Mouse (Mus musculus) A20 (cell line): ENCODE measurements around the gene Lrrc74a.
A peak's percentile ranks its signal among the peaks of the same experiment; 100 is the strongest.

Experiments
- DNase-seq: peaks from one replicate; pipeline ENCODE4 v3.0.0-alpha.2; 2011; ENCODE audit warnings: low read depth, low spot score

Gene Lrrc74a

GRCm38 (mm10) chr12:86804308-86804700, 70.1 kb downstream of the Lrrc74a start:
- no peak for DNase-seq

DNA sequence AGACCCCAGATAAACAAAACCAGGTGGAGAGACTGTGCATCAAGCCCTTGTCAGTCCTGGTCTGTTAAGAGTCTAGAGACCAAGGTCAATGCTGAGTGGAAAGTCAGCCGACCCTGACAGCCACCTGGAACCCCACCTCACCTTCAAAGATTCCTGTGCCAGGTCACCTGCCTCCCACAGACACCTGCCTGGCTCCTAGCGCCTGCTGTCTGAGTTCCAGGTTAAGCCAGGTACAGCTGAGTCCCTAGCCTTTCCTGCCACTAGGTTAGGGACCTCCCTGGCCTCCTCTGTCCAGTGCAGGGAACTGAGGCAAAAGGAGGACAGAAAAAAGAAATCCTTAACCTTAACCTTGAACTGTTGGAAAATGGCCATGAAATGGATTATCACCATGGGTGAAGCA, 70.7 kb downstream of the Lrrc74a start:
- DNase-seq = no peak

DNA sequence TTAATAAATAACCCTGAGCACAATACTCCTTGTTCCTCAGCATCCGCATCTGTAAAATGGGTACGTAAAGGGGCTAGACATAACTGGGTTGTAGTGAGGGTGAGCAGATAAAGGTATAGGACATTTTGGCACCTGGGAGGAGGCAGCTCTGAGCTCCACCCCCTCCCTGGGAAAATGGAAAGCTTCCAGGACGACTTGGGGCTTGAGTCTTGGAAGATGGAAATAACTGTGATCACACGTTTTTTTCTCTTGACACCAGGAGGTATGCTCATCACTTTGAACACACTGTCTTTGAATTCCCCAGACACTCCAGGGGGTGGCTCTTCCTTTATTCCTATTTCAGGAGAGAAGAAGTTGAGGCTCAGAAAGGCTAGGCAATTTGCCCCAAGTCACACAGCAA, 71.1 kb downstream of the Lrrc74a start:
- no peak for DNase-seq

DNA sequence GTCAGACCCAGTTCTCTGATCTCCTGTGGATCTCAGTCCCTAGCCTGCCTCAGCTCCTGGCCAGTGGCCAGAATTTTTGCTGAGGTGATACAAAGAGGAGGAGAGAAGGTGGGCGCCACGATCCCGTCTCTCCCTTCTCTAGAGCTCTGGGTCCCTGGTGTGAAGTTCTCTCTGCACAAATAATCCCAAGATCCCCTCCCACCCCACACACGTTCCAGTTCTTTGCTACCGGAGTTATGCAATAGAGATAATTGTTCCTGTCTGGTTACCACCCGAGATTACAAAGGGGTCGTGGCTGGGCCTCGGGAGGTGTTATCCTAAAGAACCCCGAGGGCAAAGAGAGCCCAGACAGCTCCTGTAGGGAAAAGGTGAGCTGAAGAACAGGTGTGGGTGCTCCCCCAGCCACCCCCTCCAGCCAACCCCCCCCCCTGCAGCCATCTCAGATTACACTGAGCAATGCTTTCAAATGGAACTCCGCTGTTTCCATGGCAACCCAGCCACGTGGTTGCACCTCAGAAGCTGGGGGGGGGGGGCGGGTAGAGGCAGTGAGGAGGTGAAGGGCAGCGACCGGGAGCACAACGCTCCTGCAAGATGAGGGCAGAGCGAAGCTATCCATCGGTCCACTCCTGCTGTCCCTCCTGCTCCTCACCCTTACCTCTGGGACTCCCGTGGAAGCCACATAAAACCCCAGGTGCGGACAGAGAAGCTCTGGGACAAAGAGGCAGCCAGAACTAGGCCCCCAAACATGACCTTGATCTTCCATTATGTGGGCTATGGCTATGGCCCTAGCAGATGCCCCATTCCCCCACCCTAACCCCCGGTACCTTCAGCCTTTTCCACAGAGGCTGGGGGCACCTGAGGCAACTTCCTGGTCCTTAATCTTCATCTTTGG, 72.1 kb downstream of the Lrrc74a start:
- DNase-seq = no peak

DNA sequence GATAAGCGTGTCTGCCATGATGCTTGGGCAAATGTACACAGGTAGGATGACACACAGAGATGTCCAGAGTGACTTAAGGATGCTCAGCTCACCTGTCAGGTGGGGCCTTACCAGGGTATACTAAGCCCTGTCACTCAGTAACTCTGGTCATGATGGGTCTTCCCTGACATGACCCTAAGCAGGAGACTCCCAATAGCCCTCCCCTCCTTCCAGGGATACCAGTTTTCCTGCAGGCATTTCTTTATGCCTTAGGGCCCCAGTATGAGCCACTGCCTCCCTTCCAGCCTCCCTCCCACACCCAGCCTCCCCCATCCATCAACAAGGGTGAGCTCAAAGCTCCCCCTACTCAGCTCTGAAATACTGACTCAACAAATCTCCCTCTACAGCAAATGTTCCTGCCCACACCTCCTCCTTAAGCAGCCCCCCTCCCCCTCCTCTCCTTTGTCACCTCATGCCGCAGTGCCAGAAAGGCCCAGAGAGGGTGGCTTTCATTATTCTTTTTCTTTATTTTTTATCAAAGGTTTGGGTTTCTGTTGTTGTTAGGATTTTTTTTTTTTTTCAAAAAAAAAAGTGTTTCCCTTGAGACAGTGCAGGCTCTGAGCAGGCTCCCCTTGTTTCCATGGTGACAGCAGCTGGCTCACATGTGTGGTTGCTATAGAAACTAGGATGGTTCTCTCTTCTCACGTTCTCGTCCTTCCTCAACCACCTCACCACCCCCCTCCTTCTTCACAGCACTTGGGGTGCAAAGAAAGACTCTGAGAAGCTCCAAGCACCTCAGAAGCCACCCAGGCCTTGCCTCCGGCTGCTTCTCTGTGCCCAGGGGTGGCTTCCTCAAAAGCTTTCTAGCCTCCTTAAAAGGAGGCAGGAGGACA, 73.0 kb downstream of the Lrrc74a start:
- peak; percentile 38 for DNase-seq

DNA sequence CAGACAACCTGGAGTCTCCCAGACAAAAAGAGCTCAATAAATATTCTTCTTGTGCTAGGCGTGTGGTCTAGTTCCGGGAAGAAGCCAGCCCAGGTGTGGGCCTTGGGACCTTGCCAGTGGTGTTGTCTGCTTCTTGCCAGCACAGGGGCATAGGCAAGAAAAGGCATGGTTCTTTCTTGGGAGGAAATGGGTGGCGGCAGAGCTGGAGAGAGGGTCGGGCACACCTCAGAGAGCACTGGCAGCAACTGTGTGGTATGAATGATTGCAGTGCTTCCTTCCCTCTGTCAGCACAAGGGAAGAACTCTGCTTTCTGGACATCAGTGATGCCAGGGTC, 73.6 kb downstream of the Lrrc74a start:
- DNase-seq = no peak

GRCm38 (mm10) chr12:86808856-86809255, 74.7 kb downstream of the Lrrc74a start:
- no peak for DNase-seq

GRCm38 (mm10) chr12:86810040-86810439, 75.9 kb downstream of the Lrrc74a start:
- no peak for DNase-seq

- peak; percentile 24 for DNase-seq
Observed at GRCm38 (mm10) chr12:86810725-86811444, 76.7 kb downstream of the Lrrc74a start.

DNA sequence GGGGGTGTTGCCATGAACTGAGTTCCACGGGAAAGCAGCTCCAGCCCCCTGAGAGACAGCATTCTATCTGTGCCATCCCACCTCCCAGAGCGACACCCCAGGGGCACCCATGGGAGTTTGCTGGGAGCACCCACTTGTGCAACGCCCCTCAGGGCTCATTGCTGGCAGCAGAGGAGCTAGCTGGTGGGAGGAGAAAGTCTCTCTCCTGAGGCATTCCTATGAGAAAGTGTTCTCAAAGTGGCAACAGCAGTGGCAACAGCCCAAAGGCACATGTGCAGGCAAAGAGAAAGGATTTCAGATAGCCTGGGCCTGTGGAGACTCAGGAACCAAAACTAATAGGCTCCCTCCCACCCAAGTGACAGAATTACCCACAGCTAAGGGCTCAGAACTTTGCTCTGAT, 78.6 kb downstream of the Lrrc74a start:
- DNase-seq = no peak
